Mouse (Mus musculus) thymus, postnatal 36 days (tissue): ENCODE measurements at regions not wholly inside any gene's neighbourhood (a gene's known extent, or its start where the extent isn't known, plus 50 kb on each side); places are given as distances from the start of the nearest gene placed in this dataset.

Experiments used
- DNase-seq, 2 experiments: peaks; one replicate each; pipeline ENCODE4 v3.0.0; 2022; ENCODE audit warnings: mixed read lengths in 2 of 2

DNA sequence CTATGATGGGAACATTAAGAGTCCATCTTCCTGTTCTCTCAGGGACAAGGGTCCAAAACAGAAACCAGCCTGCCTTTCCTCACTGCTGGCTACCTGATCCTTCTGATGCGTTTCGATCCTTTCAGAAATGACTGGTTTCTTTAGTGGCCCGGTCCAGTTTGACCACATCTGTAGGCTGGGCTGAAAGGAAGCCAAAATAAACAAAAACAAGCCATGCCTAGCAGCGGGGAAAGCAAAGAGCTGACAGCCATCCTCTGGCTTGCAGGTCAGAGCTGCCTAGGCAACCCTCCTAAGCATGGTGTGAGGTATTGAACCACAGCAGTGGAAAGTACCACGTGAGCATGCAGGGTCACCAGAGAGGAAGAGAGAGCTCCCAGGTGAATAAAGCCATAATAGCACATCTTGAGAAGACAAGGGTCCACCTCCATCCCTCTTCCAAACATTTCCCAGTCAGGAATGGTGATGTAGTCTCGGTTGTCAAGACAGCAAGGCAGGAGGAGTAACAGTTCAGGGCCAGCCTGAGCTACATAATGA is 146.6 kb downstream of the Rybp start:
- DNase-seq: no peak

DNA sequence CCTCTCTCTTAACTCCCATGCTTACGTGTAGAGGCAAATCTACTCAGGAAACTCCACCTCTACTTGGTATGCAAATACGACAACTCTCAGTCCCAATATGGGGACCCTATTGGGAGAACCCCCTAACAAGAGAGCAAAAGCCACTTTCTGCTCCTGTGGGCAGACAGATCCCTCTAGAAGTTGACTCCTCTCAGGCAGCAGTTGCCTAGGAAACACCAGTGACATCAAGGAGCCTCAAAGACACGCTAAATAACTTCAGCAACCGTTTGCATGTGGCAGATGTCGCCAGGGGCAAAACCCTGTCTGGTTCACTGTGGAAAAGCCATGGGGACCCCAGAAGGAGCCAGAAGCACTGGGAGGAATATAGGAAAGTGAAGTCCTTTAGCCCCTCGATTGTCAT is 147.5 kb downstream of the Rybp start:
- DNase-seq: no peak

DNA sequence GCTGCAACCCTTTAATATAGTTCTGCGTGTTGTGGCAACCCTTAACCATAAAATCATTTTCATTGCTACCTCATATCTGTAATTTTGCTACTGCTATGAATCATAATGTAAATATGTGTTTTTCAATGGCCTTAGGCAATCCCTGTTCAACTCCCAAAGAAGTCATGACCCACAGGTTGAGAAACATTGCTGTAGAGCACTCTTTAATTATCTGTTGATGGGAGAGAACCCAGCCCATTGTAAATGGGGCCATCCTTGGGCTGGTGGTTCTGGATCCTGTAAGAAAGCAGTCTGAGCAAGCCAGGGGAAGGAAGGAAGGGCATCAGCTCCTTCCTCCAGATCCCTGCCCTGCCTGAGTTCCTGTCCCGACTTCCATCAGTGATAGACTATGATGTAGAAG is 148.6 kb downstream of the Rybp start:
- DNase-seq: no peak

DNA sequence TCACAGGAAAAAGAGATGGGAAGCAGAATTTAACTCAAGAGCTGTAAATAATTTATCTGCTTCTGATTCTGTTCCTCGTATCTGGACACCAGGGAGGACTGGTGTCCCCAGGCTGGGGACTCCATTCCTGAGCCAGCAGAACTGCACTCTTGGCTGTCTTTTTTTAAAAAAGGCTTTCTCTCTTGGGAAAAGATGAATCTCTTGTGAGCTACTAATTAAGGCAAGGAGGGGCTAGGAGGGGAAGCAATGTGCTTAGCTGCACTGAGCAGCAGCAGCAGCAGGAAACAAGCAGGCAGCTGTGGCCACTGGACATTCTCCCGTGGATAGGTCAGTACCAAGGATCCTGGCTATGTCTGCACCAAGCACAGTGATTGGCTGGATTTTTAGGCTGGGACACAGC is 152.1 kb downstream of the Rybp start:
- no peak for DNase-seq

DNA sequence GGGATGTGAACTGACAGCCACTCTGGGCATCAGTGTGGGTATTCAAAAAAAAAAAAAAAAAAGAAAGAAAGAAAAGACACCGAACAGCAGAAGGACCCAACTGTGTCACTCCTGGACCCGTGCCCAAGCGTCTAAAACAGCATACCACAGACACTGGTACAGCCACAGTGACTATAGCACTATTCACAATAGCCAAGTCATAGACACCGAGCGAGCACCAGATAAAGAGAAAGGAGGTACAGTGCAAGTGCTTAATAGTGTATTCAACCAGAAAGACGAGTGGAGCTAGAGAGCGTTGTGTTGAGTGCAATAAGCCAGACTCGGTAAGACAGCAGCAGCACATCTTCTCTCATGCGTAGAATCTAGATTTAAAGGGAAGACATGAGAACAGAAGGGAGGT is 153.3 kb downstream of the Rybp start:
- no peak for DNase-seq

DNA sequence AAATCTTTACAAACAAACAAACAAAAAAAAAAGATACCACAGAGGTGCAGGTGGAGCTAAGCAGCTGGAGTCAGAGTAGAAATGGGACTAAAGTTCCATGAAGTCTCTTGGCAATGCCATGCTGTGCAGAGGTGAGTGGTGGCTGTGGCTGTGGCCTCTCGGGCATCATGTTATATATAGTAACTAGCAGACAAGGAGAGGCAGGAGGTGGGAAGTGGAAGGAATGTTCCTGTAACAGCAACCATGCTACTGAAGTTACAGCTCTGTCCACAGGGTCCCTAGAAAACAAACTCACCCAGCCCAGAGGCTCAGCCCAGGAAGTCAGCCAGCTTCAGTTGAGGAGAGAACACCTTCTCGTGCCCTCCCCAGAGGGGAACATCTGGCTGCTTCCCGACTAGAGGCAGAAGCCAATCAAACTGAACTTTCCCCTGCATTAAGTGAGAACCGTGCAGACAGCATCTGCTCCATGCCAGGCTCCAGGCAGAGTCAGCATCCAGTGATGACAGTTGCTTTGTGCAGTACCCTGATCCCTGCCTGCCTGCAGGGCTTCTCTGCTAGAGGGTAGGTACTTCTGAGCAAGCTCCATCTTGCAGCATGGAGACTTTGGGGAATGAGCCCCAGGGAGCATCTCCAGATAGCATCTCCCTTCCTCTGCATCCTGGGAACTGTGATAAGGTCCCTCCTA is 154.2 kb downstream of the Rybp start:
- no peak for DNase-seq

DNA sequence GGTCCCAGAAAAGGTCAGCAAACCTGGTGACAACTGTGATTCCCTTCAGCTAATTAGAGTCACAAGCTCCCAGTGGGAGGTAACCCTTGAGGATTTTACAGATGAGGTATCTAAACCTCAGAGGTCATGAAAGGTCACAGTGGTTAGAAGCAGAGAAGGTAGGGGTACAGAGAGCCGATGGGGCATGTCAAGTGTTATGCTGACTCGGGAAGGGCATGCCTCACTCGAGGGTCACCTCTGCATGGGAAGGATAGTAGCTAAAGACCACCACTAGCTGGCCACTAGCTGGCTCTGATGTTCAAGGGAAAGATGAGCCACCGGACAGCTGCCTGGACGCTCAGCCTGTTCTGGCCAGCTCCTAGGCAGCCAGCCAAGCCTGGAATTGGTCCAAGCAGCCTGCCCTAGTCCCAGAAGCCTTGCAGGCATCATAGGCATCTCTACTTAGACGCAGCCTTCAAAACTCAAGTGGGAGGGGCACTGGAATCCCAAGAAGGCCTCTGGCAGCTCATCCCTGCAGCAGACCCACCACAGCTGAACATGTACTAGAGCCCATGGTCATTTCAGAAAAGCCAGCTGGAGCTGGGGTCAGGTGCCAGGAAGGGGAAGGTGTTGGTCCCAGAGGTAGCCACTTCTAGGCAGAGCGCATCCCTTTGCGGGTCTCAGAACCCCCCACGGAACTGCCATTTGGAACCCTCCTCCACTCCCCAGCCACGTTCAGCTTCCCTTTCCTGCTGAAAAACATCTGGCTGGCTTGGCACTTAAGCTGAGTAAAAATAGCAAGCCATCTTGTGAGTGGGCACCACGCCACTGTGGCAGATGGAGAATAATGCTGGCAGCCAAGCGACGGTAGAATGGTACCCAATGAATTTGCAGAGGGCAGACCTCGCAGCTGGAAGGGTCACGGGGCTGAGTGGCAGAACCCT is 159.8 kb downstream of the Rybp start:
- no peak for DNase-seq

DNA sequence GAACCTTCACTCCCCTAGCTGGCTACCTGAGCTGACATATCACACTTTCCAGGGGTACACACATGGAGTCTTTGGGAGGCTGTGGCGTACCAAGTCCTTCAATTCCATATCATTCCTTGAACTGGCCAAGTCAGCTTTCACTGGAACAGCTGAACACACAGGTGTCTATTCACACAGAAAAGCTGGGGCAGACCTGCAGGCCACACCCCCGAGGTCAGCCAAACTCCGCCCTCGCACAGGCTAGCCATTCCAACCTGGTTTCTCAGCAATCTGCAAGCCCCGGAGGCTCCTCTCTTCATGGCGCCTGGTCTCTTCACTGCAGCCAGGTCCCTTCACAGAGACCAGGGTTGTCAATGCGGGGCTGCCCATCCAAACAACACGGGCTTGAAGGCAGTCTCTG is 160.5 kb downstream of the Rybp start:
- no peak for DNase-seq

DNA sequence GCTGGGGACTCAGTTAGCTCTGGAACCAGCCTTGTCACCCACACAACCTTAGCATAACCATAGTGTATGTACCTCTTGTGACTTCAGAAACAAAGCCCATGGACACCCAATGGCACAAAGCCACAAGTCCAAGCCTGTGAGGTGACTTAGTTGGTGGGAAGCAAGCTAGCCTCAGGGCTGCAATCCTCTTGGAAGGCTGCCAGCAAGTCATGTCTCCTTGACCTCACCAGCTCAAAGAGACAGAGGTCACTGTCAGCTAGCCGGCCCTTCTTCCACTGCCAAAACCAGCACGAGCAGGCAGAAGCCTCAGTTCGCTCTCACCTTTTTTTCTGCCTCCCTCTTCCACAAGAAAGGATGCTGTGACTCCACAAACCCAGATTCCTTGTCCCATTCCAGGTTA is 161.0 kb downstream of the Rybp start:
- DNase-seq: no peak

DNA sequence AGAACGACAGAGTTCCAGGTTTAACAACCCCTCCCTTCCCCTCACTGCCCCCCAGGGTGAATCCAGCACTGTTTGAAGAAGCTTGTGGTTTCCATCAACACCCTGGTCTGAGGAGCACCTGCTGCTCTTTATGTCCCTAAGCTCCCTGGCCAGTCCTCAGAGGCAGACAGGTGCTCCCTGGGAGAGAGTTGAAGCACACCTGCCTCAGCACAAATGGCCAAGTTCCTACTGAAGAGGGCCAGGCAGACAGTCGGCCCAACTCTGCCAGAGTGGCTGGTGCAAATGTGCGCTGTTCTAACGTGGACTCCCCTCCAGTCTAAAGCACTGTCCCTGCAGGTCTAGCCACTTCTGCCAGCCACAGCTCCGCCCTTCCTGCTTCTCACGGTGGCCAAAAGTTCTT is 166.0 kb downstream of the Rybp start:
- DNase-seq: no peak

DNA sequence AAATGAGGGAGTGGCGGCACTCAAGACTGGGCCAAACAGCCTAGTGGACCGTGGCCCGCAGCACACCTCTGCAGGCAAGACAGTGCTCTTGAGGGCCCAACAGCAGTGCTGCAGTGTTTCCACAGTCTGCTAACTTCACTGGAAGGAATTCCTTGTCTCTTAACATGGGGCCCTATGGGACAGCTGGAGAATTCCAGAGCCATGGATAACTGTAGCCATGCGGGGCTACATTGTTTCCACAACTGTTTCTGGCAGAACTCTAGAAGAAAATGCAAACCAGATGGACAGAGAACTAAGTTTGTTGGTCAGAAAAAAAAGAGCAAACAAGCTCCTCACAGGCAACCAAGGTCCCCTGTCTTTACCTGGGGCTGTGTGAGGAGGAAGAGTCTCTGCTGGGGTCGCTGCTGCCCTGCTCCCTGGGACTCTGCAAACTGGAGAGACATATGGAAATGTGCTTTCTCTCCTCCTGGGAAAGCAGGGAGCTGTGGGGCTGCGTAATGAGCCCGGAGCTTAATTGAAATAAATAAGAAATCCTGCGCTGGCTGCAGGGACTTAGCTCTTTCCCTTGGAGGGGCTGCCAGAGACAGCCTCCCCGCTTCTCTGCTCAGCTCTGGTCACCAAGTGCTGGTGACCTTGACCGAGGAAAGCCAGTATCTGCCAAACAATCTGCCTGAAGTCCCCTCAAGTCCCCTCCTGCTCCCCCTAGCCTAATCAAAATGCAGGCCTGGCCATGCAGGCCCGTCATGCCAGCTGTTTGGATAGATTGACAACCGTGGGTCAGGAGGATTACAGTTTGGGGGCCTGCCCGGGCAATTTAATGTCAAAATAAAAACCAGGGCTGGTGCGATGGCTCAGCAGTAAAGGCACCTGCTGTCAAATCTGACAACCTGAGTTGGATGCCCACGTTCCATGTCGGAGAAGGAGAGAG is 167.0 kb downstream of the Rybp start:
- DNase-seq: no peak

DNA sequence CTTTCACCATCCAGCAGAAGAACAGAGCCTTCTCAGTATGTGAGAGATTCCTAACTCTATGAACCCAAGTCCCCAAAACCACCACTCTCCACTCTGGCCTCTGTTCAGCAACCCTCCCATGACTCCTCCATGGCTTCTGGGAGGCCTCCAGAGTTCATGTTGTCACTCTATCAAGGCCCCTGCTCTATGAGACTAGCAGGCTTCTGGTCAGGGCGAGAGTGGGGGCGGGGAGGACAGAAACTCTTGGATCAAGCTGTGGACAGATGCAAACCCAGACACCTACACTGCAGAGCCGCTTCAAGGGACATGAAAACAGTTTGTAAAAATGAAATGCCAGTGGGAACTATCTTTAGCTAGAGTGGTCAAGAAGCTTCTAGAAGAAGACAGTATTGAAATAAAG is 170.2 kb downstream of the Rybp start:
- DNase-seq: no peak

DNA sequence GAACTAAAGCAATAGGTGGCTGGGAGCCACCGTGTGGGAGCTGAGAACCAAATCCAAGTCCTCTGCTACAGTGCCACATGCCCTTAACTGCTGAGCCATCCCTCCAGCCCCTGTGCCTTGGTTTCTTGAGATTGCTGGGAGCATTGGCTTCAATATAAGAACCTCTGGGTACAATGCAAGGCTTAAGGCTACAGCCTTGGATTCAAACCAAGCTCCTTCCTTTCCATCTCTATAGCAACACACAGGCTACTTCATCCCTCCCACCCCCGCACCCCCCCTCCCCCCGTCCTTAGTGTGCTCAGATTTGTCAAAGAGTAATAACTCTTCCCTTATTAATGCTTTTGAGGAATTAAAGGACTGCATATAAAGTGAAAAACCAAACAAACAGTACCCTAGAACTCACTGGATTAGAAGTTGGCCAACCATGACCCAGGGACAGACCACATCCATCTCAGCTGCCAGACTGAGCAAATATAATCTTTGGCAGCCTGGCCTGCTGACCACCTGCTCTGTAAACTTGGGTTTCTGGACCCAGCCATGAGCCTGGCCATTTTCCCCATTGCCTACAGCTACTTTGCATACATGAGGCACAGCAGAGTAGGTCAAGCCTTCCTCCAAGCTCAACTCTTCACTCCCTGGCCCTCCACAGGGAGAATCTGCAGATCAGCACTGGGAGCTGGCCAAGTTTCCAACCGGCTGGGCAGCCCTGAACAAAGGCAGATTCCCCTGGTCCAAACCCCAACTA is 173.7 kb downstream of the Rybp start:
- DNase-seq: no peak

DNA sequence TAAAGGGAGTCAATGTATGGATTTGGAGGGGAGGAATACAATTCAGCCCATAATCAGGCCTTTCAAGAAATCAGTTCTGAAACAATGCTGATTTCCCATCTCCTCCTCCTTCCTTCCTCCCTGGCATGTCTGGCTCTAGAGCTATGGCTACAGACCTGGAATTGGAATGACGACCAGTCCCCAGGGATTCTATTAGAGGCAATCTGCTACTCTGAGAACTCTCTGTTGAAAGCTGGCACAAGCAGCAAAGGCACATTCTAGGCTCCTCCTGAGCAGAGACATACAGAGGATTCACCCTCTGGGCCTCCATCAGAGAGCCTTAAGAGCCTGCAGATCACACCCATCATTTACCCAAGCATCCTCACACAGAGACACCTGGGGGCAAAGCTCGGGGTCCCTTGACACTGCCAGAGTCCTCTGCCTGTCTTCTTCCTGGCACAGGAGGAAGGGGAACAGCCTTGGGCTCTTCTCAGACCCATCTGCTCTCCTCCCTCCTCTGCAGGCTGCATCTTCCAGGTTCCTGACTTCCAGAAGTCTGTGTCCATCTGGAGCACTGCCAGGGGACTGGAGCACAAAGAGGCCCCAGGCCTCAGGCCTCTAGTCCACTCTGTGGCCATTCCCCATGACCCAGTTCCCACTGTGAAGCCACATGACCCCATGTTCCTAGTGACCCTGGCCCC is 176.2 kb downstream of the Rybp start:
- no peak for DNase-seq

DNA sequence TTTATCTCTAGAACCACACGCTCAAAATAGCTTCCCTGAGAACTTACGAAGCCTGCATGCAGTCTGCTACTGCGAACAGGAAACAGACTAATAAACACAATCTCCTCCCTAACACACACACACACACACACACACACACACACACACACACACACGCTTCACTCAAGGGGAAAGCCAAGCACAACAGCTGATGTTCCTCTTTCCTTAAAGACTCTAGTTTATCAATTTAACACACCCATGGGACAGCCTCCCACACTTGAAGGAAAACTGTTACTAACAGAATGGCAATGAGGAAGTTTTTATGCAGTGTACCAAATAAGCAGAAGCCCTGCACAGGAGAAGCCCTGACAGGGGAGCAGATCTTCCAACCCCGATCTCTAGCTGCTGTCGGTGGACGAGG is 177.3 kb downstream of the Rybp start:
- DNase-seq: no peak

DNA sequence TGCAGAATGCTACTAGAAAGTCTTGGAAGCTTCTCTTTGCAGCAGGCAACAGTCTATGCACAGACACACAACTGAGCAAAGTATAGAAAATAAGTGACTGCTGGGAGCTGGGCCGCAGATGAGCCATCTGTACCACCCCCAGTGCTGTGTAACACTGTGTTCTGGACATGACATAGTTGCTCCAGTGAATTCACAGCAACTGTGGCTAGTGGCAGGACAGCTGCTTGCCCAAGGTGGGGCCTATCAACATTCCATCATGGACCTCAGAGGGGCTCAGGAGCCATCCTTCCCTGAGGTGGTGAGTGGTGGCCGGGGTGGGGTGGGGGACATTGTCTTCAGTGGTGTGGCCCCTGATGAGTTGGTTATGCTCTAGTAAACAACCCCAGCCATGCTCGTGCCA is 177.9 kb downstream of the Rybp start:
- no peak for DNase-seq

DNA sequence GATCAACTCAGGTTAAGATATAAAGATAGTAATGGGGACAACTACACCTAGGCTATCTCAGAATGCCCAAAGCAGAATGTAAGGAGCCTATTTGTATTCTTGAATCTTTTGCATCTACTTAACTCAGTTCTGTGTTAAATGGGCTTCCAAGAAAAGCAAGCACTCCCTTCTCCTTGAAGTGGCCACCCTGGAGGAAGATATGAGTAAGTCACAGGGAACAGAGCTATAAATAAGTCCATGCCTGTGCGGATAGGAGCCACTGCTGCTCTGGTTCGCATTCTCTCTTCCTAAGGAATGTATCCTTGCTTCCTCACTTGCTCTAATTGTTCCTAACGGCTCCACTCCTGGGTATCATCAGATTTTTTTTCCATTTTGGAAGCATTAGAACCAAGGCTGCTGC is 179.8 kb downstream of the Rybp start:
- no peak for DNase-seq

DNA sequence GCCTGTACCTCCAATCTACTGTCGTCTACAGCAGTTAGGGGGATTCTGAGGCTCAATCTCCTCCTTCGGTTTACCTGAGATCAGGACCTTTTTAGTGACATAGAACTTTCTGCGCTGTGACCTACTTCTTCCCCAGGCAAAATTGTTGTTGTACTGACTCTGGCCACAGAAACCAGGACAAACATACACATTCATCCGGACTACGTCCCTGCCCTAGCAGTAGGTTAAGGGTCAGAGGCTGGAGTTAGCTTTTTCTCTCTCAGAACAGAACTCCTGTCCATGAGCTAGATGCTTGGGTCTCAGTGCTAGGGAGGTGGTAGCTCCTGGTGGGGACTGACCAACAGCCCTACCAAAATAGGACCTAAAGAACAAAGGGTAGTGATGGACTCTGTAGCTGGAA is 180.2 kb downstream of the Rybp start:
- DNase-seq: no peak

DNA sequence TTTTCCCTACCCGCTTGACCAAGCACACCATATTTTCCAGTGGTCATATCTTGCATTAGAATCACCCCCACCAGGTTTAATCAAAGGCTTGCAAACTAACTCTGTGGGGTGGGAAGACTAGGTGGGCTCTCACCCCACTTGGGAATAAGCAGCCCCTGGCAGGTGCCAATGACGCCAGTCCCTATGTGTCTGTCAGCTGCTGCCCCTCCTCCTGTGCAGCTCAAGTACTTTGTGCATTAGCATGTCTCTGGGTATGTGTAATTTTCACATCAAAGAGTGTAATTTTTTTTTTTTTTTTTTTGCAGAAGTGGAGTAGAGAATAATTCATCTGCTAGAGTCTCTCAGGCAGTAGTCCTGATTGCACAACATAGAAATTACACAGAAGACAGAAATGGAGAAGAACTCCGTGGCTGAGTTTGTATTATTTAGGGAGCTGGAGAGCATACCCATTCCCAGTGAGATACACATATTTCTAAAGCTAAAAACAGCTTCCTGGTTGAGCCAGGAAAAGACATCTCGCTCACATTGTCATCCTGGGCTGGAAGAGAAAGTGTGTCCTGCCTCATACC is 186.6 kb downstream of the Rybp start:
- DNase-seq: no peak

DNA sequence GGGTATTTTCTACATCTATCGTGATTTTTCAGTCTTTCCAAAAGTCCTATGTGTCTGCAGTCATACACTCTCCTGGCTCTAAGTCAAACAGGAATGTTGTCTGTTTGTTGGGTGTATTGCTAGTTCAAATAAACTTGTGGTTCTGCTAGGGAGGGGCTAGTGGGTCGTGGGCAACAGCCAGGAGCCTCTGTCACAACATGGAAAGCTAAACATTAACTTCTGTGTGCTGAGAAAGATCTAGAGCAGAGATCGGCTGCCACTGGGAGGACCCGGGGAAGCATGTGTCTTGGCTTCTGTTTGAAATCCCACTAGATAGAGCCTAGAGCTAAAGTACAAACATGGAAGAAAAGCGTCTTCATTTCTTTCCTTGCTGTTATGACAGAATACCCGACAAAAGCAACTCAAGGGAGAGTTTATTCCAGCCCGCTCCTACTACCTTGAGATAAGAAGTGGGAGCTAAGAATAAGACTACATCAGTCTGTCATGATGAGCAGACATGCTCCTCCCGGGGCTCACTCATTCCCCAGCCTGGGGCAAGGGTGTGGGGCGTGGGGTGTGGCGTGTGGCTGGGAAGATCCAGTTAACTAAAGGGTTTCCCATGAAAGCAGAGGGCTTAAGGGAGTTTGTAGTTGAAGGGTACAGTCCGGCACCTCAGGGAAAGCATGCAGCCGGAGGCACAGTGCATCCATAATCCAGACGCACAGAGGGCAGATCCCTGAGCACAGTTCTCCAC is 190.7 kb downstream of the Rybp start:
- no peak for DNase-seq
